Mouse (Mus musculus): Measurements from ENCODE around the gene Nosip. TPM values are rescaled to one million over a fixed set of nuclear protein-coding genes. Genes with fewer than 3 reads are reported as not detected.
A peak's percentile ranks its signal among the peaks of the same experiment; 100 is the strongest.

Gene Nosip
- polyA plus RNA-seq, 1 experiment from 2014 or later, result 58.0 TPM

- Histone ChIP-seq H3K4me3 (no peak overlapping the region), H3K27me3 (no peaks in the 10 kb centered on the region), H3K27ac (0 out of 2 replicates have a peak overlapping the region, but pooled peaks have one; percentile 5), H3K9me3 (no peaks in the 10 kb centered on the region), H3K36me3 (peaks cover 32% of the 10 kb centered on the region), H3K9ac (no peak overlapping the region), H3K4me1 (replicated peaks) (peaks cover 15% of the 10 kb centered on the region), H3K4me2 (no peak overlapping the region)
- no peak for ATAC-seq (ENCODE audit: low FRiP score)
- 90% methylated on average over 15 of the region's 15 CpGs for WGBS
These were observed 37.7 kb upstream of the Nosip start for GRCm38 (mm10) chr7:45024281-45025248.

GRCm38 (mm10) chr7:45025601-45026220 is 36.5 kb upstream of the Nosip start:
- Histone ChIP-seq H3K27me3 (no peaks in the 10 kb centered on the region), H3K4me2 (no peak overlapping the region), H3K27ac (peak overlapping the region; percentile 42; the same call in 1 of the 2 replicates), H3K9ac (no peak overlapping the region), H3K9me3 (no peaks in the 10 kb centered on the region), H3K36me3 (peaks cover 43% of the 10 kb centered on the region), H3K4me1 (replicated peaks) (peaks cover 15% of the 10 kb centered on the region), H3K4me3 (no peak overlapping the region)
- ATAC-seq (ENCODE audit: low FRiP score), result no peak
- 86% methylated on average over 8 of the region's 8 CpGs for WGBS

GRCm38 (mm10) chr7:45026256-45026655 is 36.0 kb upstream of the Nosip start:
- ATAC-seq (ENCODE audit: low FRiP score), result peak; percentile 46; the same call in 1 of the 2 replicates
- peaks cover 15% of the 10 kb centered on the region for H3K4me1 ChIP-seq (replicated peaks)
- H3K9me3 ChIP-seq, result no peaks in the 10 kb centered on the region
- peaks cover 49% of the 10 kb centered on the region for H3K36me3 ChIP-seq
- no peak overlapping the region for H3K4me3 ChIP-seq
- no peak overlapping the region for H3K9ac ChIP-seq
- H3K4me2 ChIP-seq, result no peak overlapping the region
- WGBS, result 42% methylated on average over 2 of the region's 2 CpGs
- H3K27ac ChIP-seq, result peak overlapping the region; percentile 42
- H3K27me3 ChIP-seq, result no peaks in the 10 kb centered on the region

GRCm38 (mm10) chr7:45027761-45028160 is 34.5 kb upstream of the Nosip start:
- Histone ChIP-seq H3K36me3 (peaks cover 64% of the 10 kb centered on the region), H3K4me1 (replicated peaks) (peaks cover 15% of the 10 kb centered on the region), H3K9me3 (no peaks in the 10 kb centered on the region), H3K4me3 (no peak overlapping the region), H3K27ac (no peak overlapping the region), H3K27me3 (no peaks in the 10 kb centered on the region), H3K4me2 (no peak overlapping the region), H3K9ac (no peak overlapping the region)
- WGBS, result 87% methylated on average over 9 of the region's 9 CpGs
- ATAC-seq (ENCODE audit: low FRiP score), result no peak

- 91% methylated on average over 11 of the region's 11 CpGs for WGBS
- peaks cover 70% of the 10 kb centered on the region for H3K36me3 ChIP-seq
These were observed 33.9 kb upstream of the Nosip start for GRCm38 (mm10) chr7:45028351-45028750.

GRCm38 (mm10) chr7:45029995-45030394 is 32.2 kb upstream of the Nosip start:
- no peak for ATAC-seq (ENCODE audit: low FRiP score)
- no peak overlapping the region for H3K4me2 ChIP-seq
- no peak overlapping the region for H3K4me3 ChIP-seq
- WGBS, result 92% methylated on average over 6 of the region's 6 CpGs
- no peak overlapping the region for H3K27ac ChIP-seq
- H3K9me3 ChIP-seq, result no peaks in the 10 kb centered on the region
- H3K36me3 ChIP-seq, result peaks cover 86% of the 10 kb centered on the region
- H3K4me1 ChIP-seq (replicated peaks), result peaks cover 15% of the 10 kb centered on the region
- no peaks in the 10 kb centered on the region for H3K27me3 ChIP-seq
- H3K9ac ChIP-seq, result 0 out of 2 replicates have a peak overlapping the region, but pooled peaks have one; percentile 13

More at GRCm38 (mm10) chr7:45028351-45028750, 33.9 kb upstream of the Nosip start:
- no peak overlapping the region for H3K4me2 ChIP-seq
- H3K9me3 ChIP-seq, result no peaks in the 10 kb centered on the region
- no peak overlapping the region for H3K4me3 ChIP-seq
- peaks cover 15% of the 10 kb centered on the region for H3K4me1 ChIP-seq (replicated peaks)
- H3K27me3 ChIP-seq, result no peaks in the 10 kb centered on the region
- H3K27ac ChIP-seq, result no peak overlapping the region
- no peak for ATAC-seq (ENCODE audit: low FRiP score)
- H3K9ac ChIP-seq, result no peak overlapping the region

- no peaks in the 10 kb centered on the region for H3K27me3 ChIP-seq
- H3K27ac ChIP-seq, result no peak overlapping the region
- peaks cover 12% of the 10 kb centered on the region for H3K4me1 ChIP-seq (replicated peaks)
- ATAC-seq (ENCODE audit: low FRiP score), result no peak
- no peaks in the 10 kb centered on the region for H3K9me3 ChIP-seq
- no peak overlapping the region for H3K4me2 ChIP-seq
- 0 out of 2 replicates have a peak overlapping the region, but pooled peaks have one; percentile 20 for H3K9ac ChIP-seq
- H3K36me3 ChIP-seq, result peaks cover 95% of the 10 kb centered on the region
- H3K4me3 ChIP-seq, result no peak overlapping the region
- WGBS, result 99% methylated on average over 8 of the region's 8 CpGs
These were observed 31.4 kb upstream of the Nosip start for GRCm38 (mm10) chr7:45030857-45031256.

- no peak for ATAC-seq (ENCODE audit: low FRiP score)
- no peaks in the 10 kb centered on the region for H3K4me1 ChIP-seq (replicated peaks)
- no peak overlapping the region for H3K9ac ChIP-seq
- H3K27me3 ChIP-seq, result no peaks in the 10 kb centered on the region
- H3K4me2 ChIP-seq, result no peak overlapping the region
- 94% methylated on average over 19 of the region's 19 CpGs for WGBS
- H3K9me3 ChIP-seq, result no peaks in the 10 kb centered on the region
- H3K36me3 ChIP-seq, result peaks cover 99% of the 10 kb centered on the region
- no peak overlapping the region for H3K27ac ChIP-seq
- H3K4me3 ChIP-seq, result no peak overlapping the region
These were observed 28.4 kb upstream of the Nosip start for GRCm38 (mm10) chr7:45033722-45034359.

GRCm38 (mm10) chr7:45035631-45036030 is 26.6 kb upstream of the Nosip start:
- Histone ChIP-seq H3K4me3 (no peak overlapping the region), H3K4me2 (no peak overlapping the region), H3K4me1 (replicated peaks) (no peaks in the 10 kb centered on the region), H3K27me3 (no peaks in the 10 kb centered on the region), H3K36me3 (peaks cover 99% of the 10 kb centered on the region), H3K9me3 (no peaks in the 10 kb centered on the region), H3K9ac (no peak overlapping the region), H3K27ac (no peak overlapping the region)
- ATAC-seq (ENCODE audit: low FRiP score), result no peak
- 96% methylated on average over 3 of the region's 3 CpGs for WGBS

- WGBS, result 90% methylated on average over 11 of the region's 11 CpGs
- Histone ChIP-seq H3K36me3 (peaks cover 99% of the 10 kb centered on the region), H3K4me1 (replicated peaks) (no peaks in the 10 kb centered on the region), H3K9ac (no peak overlapping the region), H3K4me3 (no peak overlapping the region), H3K27ac (no peak overlapping the region), H3K4me2 (no peak overlapping the region), H3K27me3 (no peaks in the 10 kb centered on the region), H3K9me3 (no peaks in the 10 kb centered on the region)
- no peak for ATAC-seq (ENCODE audit: low FRiP score)
These were observed 25.5 kb upstream of the Nosip start for GRCm38 (mm10) chr7:45036702-45037101.

- H3K36me3 ChIP-seq, result peaks cover 99% of the 10 kb centered on the region
- no peak overlapping the region for H3K4me2 ChIP-seq
- no peak for ATAC-seq (ENCODE audit: low FRiP score)
- 70% methylated on average over 7 of the region's 7 CpGs for whole genome bisulfite sequencing
- no peaks in the 10 kb centered on the region for H3K27me3 ChIP-seq
- no peaks in the 10 kb centered on the region for H3K4me1 ChIP-seq (replicated peaks)
- no peak overlapping the region for H3K9ac ChIP-seq
- no peak overlapping the region for H3K4me3 ChIP-seq
- H3K27ac ChIP-seq, result no peak overlapping the region
- H3K9me3 ChIP-seq, result no peaks in the 10 kb centered on the region
These were observed 24.4 kb upstream of the Nosip start for GRCm38 (mm10) chr7:45037720-45038361.

GRCm38 (mm10) chr7:45038411-45038810 is 23.8 kb upstream of the Nosip start:
- no peak overlapping the region for H3K4me3 ChIP-seq

More at GRCm38 (mm10) chr7:45038411-45038810, 23.8 kb upstream of the Nosip start:
- Histone ChIP-seq H3K36me3 (peaks cover 99% of the 10 kb centered on the region), H3K4me1 (replicated peaks) (no peaks in the 10 kb centered on the region), H3K9ac (no peak overlapping the region), H3K27ac (no peak overlapping the region), H3K4me2 (no peak overlapping the region), H3K9me3 (no peaks in the 10 kb centered on the region), H3K27me3 (no peaks in the 10 kb centered on the region)
- no peak for ATAC-seq (ENCODE audit: low FRiP score)
- 99% methylated on average over 9 of the region's 9 CpGs for WGBS

Measured in hindbrain, embryonic 13.5 days (tissue).